Mouse (Mus musculus) erythroblast, embryonic 14.5 days (primary cell): ENCODE results near the gene Papola.

Experiments used
- GATA1 ChIP-seq: IDR thresholded peaks from 2 replicates; pipeline ENCODE4 v1.6.1; 2012; ENCODE audit warnings: low read length, inconsistent platforms, mixed read lengths
- TAL1 ChIP-seq: IDR thresholded peaks from 3 replicates; pipeline ENCODE4 v1.6.1; 2012; ENCODE audit warnings: low read length, inconsistent platforms, mixed read lengths

GRCm38 (mm10) chr12:105786113-105786512, 1.6 kb downstream of the Papola start:
- no peak for TF ChIP-seq TAL1
- TF ChIP-seq GATA1, result no peak
